Mouse (Mus musculus): Measurements from ENCODE around the gene Ascc1.

GRCm38 (mm10) chr10:60138680-60139079 lies 136.1 kb downstream of the Ascc1 start:
- TF ChIP-seq MAX (IDR thresholded peaks at IDR 0.05) = no peak
- TF ChIP-seq CTCF (IDR thresholded peaks at IDR 0.05; ENCODE audit: control insufficient read depth, insufficient read depth, insufficient read length) = no peak

Measured in C2C12 (cell line).